Mouse (Mus musculus) adipocyte (in vitro differentiated cells): ENCODE measurements at regions not wholly inside any gene's neighbourhood (a gene's known extent, or its start where the extent isn't known, plus 50 kb on each side); places are given as distances from the start of the nearest gene placed in this dataset.

ENCODE experiments used
- DNase-seq: peaks from one replicate; pipeline ENCODE4 v3.0.0-alpha.2; 2016; ENCODE audit warnings: low spot score

DNA sequence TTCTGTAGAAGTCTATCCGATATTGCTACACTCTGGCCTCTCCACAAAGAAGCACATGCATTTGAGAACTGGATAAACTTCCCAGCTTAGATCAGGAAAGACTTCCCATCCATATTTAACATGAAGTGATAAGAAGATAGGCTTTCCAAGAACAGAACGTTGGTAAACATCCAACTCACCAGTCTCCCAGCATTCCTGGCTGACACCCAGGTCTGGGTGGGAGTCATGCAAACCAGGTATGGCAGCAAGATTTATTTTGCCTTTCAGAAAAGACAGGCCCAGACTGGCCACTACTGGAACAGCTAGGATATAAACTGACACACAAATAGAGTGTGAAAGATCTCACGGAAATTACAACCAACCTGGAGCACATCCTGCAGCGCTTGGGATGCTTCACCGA, 459.6 kb downstream of the Psat1 start:
- no peak for DNase-seq

DNA sequence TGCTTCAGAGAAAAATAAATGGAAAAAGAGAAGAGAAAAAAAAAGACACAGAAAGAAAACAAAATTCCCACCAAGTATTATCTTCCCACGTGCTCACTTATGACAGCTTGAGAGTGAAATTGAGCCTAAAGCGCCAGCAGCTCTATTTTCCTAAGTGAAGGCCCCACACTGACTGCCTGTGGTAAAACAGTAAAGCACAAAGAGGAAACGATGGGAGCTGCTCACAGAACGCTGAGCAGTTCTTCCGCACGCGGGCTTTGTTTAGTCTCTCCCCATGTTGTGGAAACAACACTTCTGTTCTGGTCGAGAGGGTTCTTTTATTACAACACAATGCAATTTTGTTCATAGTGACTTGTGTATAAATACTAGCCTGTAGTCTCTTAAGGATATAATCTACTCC, 465.5 kb downstream of the Psat1 start:
- DNase-seq = no peak

DNA sequence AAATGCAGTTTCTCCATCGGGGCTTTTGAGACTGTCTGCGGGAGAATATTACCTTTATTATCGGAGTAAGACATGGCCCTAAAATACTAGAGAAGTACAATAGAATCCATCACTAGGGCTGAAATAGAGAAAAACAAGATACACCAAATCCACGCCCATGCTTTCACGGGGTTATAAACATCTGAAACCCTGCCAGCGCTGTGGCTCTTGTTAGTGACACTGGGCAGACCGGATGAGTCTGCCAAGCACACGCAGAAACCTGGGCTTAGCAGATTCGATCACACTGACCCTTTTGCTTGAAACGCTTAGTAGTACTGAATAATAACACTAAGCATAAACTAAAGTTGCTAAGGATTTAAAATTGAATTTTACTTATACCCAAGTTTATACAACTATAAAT, 477.6 kb downstream of the Psat1 start:
- no peak for DNase-seq

DNA sequence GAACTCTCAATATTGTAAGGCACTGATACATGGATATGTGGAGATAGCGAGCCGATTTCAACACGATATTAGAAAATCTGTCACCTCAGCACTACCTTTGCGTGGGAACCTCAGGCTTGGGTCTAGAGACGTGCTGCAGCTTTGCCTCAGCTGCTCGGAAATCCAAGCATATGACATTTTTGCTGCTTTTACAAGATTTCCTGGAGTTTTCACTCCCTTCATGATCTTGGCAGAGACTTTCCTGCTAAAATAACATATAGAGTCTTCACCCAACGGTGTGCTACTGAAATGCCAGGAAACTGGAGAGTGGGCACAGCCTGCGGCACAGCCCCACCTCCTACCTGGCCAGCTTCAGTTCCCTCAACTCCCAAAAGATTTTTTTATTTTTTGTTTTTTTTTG, 480.4 kb downstream of the Psat1 start:
- DNase-seq = no peak

DNA sequence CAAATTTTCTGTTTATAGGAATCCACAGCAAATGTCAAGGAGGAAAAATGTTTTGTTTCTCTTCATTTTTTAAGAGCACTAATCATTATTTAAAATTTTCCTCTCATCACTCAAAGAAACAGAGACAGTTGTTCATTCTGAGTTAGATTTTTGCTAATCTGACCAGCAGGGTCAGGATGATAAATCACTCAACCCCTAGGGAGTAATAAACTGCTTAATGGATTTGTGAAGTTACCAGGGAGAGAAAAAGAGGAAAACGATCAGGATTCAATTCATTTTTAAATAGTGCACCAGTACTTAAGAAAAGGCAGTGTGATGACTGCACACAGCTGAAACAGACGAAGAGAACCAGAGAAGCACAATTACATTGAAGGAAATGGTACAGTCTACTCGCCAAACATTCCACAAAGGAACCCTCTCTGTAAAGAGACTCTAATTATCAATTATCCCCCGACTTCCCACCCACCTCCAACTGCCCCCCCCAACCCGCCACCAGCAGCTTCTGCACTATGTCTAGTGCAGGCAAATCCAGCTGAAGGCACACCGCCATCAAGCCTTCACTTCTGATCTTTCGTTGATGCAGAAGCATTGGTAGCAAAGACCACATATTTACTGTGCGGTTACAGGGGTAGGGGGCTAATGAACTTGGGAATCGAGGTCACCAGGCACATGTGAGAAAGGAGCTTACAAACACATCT, 481.9 kb downstream of the Psat1 start:
- no peak for DNase-seq

DNA sequence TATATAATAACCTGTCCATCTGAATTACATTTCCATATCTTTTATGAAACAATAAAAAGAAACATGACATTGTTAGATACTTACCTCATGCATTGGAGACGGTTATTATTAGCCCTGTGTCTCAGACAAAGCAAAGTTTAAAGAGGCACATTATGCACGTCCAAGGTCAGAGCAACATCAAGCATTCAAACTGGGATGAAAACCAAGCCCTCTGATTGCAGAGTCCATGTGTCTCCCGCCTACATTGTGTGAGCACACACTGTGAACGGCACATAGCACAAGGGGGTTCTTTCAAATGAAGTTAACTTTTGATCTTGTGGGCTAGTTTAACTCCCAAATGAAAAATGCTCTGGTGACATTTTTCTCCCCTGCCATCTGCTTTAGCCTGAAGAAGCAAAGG, 489.3 kb downstream of the Psat1 start:
- no peak for DNase-seq

DNA sequence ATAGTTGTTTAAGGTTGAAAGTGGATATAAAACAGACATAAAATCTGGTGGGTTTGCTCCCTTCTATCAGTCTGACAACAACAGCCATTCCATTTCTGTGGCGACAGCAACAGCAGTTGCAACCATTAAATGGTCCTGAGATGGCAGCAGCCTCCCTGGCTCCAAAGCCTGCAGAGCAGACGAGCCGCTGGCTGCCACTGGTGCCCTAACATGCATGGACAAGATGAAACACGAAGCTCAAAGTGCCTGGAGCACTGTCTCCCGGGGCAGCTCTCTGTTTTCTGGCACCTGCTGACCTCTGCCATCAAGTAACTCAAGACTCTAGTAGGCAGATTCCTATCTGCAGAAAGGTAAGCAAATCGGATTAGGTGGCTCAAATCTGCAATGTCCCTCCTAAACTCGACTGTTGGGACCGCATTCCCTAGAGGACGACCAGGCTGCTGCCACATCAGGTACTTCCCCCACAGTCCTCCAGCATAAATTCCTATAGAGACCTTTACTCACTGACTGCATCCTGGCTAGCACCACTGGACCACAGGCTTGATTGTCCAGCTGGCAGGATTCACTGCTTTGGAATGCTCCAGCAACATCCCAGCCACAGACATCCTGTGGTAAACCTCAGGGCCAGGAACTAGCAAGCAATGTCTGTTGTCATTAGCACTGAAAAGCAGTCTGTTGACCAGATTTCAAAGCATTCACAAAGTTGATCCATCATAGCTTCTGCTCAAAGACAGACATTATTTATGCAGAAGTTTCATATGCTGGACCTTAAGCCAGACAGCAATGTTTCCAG, 490.0 kb downstream of the Psat1 start:
- no peak for DNase-seq

DNA sequence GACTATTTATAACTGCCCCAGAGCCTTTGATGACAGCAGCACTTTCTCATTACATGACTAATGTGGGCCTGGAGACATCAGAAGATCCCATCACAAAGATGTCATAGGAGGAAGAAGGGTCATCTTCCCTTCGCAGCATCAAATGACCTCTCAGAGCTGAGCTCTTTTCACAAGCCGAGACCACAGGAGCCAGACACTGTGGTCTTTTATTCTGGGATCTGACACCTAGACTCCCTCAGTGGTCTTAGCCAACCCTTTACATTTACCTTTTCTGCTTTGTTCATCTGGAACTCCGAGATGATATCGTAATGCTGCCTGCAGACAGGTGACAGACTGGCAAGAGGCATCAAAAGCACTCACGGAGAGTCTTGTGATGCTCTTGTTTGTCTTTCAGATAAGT, 498.1 kb downstream of the Psat1 start:
- DNase-seq = no peak

DNA sequence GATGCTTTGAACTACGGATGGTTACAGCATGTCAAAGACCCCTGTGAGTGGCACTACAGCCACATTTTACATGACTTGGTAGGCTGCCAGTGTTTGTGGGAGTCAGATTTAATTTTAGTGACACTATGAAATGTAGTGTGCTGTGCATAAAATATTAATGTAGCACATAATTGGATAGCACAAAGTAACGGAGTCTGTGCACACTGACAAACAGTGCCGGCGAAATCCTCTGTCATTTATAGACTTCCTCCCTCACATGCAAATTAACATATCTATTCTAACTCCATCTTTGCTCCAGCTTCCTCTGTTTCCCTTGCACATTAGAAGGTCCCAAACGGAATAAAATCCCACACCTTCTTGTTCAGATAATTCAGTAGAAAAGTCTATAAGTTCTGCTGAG, 515.3 kb downstream of the Psat1 start:
- no peak for DNase-seq

DNA sequence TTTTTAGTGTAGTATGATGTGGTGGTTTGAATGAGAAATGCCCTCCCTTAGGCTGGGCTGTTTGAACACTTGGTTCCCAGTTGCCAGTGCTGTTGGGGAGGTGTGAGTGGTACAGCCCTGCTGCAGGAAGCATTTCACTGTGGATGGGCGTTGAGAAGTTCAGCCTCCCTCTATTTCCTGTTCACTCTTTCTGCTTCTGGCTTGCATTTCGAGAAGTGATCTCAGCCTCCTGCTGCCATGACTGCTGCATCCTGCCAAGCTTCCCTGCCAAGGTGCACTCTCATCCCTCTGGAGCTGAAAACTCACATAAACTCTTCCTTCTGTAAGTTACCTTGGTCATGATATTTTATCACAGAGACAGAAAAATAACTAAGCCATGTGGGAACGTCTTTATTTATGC, 525.8 kb downstream of the Psat1 start:
- no peak for DNase-seq

DNA sequence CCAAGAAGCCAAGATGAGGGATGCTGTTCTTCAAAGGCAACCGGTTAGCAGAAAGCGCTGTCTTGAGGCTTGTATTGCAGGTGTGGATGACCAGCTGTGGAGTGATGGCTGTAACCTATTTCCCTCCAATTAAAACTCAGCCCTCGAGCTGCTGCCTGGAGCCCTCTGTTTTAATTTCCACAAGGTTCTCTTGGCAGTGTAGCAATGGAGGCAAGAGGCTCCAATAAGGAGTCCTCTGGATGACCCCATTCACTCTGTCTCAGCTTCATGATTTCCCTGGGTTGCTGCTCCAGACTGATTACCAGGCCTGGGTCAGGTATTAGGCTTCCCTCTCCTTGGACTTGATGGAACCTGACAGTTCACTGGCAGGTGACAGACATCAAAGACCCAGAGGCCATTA, 548.5 kb downstream of the Psat1 start:
- DNase-seq = no peak

DNA sequence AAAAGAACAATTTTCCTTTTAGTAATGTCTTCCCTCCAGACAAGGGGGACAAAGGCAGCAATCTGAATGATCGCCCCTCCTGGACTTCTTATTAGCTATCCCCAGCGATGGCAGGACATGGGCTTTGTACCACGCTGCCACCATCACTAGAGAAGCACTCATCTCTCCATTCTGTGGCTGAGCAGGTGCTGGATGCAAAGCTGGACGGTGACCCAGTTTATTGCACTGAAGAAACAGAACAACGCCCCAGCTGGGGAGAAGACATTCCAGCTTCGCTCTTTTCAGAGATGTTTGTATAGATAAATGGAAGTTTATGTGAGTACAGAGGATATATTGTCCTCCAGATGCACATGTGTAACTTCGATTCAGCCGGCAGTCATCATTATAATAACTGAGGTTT, 575.5 kb downstream of the Psat1 start:
- no peak for DNase-seq

DNA sequence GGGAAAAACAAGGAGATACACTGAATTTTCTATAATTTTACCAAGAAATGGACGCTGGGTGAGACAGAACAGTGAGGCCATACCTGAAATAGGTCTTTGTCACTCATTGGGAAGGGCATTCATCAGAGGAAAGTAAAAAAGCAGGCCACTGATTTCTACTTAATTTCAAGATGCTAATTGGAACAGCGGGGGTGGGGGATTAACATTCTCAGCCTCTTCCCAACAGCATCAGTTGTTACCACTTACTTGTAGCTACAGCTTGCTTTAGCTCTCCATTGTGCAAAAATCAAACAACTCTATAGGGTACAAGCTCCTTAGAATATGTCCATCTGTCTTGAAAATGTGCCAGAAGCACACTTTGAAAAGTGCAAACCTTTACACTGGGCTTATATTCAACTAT, 580.2 kb downstream of the Psat1 start:
- no peak for DNase-seq

DNA sequence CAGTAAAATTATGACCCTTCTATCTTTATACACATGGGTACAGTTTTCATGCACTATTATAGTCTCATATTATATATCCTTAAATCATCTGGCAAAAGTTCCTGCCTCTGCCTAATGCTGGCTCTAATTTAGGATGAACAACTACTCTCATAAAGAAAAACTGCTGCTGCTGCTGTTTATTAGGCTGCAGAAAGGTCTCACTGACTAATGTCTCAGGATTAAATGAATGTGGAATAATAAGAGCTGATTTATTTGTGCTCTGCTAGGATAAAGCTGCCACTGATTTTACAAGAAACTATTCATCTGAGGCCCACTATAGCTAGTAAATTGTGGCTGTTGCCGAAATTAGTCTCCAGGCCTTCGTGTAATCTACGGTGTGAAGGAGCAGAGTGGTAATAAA, 590.0 kb downstream of the Psat1 start:
- no peak for DNase-seq

DNA sequence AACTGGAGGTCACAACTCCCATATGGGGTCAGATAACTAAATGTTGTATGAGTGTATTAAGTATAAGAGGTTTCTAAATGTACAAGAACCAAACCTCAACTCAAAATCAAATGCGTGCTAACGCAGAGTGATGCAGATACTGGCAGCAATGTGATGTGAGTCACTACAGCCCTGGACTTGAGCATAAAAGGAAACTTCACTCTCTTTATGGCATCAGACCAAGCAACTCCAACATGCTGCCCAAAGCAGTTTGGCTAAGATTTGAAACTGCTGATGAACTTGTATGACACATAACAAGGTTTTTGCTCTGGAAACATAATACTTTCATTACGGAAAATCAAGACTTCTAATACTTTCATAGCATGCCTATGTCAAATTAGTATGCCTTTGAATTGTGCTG, 598.8 kb downstream of the Psat1 start:
- peak; percentile 4 for DNase-seq

DNA sequence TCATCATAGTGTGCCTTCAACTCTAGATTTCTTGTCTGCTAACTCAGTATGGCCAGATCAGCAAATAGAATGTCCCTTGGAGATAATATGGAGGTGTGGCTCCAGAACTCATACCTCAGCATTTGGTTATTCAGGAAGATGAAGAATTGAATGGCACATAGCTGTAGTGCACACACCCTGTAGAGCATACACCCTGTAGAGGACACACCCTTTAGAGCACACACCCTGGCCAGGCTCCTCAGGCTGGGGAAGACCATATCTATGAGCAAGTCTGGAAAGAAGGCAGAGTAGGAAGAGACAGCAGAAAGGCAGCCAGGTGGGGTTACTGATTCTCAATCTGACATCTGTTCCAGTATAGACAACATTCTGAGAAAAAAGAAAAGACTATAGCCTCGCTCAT, 604.9 kb downstream of the Psat1 start:
- no peak for DNase-seq

DNA sequence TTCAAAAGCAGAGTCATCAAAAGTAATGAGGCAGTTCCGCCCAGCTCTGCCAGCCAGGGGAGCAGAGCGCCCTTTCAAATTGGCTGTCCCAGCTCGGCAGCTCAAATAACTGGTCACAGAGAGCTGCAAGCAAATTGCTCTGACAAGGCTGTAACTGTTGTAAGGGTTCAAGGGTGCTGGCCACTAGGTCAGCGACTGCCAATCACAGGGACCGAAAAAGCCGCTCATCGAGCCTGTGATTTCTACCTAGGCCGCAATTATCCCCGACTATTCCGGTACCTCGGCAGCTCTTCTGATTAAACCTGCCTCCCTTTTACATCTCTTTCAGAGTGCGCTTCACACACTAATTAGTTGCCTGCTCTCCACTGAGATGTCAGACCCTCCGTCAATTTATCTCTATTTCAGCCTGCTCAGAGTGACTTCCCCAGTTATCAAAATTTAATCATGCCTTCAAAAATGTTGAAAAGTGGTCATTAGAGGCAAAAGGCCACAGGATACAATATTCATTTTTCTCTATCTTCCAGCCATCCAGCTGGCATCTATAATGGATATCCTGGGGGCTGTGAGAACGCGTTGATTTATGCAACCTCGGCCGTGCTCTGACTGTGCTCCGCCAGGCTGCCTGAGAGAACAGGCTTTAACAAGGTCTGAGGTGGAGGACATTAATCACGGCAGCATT, 606.7 kb downstream of the Psat1 start:
- no peak for DNase-seq

DNA sequence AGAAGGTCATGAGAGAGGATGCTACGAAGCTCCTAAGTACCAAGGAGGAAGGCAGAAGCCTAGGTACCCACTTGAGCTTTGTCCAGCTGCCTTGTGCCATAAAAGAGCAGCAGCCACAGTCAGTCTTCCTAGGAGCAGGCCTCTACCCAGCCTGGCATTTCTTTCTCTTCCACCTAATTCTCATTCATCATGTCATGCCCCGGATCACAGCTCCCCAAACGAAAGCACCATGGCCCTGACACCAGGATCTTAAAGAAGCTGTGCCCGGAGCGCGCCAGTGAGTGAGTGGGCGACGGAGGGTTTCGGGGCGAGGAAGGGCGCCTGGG, 607.2 kb downstream of the Psat1 start:
- DNase-seq = no peak

DNA sequence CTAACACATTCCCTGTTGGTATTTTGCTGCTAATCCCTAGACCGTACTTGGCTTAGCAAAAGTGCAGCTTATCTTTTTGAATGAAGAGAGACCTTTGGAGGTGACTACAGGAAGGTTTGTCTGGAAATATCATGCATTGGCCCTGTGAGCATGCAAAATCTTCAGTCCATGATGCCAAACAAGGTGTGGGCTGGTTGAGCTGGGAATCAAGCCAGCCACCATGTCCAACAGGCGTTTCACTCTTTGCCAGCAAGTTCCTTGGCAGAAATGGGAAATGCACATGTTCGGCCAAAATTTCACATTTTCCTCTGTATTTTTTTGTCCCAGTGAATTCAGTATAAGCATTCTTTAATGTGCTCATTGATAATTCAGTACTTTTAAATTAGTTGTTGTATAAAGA, 617.0 kb downstream of the Psat1 start:
- DNase-seq = no peak

DNA sequence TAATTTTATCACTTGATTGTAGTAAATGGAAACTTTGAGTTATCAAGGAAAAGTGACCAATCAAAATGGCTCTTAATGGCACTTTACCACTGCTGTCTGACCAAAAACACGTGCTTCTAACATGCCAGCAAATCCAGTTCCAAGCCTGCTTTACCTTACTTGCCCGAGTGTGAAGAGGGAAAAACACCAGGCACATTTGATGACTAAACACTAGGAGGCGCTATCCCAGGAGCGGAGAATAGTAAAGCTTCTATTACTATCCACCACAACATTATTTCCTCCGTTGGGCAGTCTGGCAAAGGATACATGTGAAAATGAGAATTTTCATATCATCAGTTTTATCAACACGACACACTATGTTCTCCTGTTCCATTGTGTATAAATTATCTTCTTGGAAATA, 647.7 kb downstream of the Psat1 start:
- DNase-seq = no peak

DNA sequence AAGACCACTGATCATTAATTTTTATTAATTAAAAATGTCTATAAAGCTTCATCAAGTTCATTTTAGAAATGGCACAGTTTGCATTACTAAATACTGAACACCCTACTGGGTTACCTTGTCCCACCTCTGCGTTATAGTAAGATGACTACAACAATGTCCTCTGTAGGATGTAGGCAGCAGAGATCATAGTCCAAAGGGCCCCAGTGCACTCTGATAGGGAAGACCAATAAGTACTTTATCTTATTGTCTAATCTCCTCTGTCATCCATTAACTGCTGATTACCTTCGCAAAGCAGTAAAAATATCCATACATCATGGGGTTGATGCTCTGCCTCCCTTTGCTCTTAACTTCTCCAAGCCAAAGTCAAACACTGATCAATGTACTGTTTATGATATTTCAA, 662.1 kb downstream of the Psat1 start:
- no peak for DNase-seq

DNA sequence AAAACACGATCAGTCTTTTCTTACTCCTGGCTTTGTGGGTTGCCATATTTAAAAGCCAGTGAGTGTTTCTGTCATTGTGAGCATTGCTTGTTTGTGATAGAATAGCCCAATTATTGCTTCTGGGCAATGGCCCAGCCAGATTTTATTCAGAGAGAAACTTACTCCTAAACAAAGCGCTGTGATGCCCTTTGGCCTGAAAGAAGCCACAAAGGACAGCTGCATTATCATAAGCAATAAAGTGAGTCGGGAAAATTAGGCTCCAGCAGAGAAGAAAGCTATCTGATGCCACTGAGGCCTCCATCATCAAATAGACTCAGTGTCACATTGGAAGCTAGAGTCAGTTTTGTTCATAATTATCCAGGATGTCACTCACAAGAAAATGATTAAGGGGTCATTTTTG, 644.9 kb upstream of the Tle4 start:
- no peak for DNase-seq

DNA sequence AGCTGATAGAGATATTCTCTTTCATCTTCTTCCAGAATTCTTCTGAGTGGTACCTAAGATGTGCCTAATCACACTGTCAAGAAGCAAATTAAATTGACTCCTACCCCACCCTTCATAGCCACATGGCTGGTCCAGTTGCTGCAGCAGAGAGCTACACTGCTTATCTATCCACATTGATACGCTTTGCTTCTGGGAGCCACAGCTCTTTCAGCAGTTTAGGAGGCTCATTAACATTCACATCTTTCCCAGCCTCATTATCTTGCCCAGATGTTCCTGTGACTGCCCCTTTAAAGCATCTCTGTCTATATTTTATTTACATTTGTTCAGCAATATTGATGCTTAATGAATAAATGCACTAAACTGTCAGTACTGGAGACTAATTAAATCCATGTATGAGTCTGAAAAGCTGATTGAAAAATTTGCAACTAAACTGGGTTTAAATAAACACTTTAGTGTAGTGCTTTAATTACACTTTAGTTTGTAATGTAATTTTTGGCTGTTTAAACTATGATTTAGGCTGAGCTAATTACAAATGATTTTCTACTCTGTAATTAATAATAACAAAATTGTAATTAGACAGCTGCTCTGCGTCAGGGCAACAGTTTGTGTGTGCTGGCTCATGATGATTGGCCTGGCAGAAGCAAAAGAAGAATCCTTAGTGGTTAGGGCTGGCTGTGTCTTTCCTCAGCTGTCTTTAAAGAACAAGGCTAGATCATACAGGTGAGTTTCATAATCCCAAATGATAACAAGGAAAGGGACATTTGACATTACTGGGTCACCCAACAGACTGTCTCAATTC, 632.5 kb upstream of the Tle4 start:
- no peak for DNase-seq
